Mouse (Mus musculus) kidney, postnatal 0 days (tissue): ENCODE data around the gene 1600002K03Rik. TPM values are rescaled to one million over a fixed set of nuclear protein-coding genes. Genes with fewer than 3 reads are reported as not detected.

Experiments
- ATAC-seq: fragments of 200-750 bp; cut with Nextera tagmentation; replicated peaks from 2 replicates; pipeline ENCODE4 v1.8.0; 2017; ENCODE audit warnings: low read depth, moderate number of reproducible peaks, moderate TSS enrichment, moderate library complexity; ENCODE audit not compliant: low FRiP score
- DNase-seq: peaks from one replicate; pipeline ENCODE4 v3.0.0-alpha.2; 2016; ENCODE audit warnings: low spot score
- H3K27ac ChIP-seq: fragments of 300-500 bp; sonication (generic); 2 replicates; pipeline ENCODE4 v1.5.1; 2014; ENCODE audit warnings: mild to moderate bottlenecking
- H3K27me3 ChIP-seq: fragments of 300-500 bp; sonication (generic); 2 replicates; pipeline ENCODE4 v1.6.1; 2014; ENCODE audit warnings: low read length, mixed read lengths; ENCODE audit not compliant: insufficient read depth
- H3K36me3 ChIP-seq: fragments of 300-500 bp; sonication (generic); 2 replicates; pipeline ENCODE4 v1.6.1; 2014; ENCODE audit warnings: low read length, mixed read lengths; ENCODE audit not compliant: insufficient read depth
- H3K4me1 ChIP-seq: fragments of 300-500 bp; sonication (generic); replicated peaks from 2 replicates; pipeline ENCODE4 v1.6.1; 2014; ENCODE audit warnings: antibody characterized with exemption, low read length, mixed read lengths; ENCODE audit not compliant: insufficient read depth
- H3K4me2 ChIP-seq: fragments of 300-500 bp; sonication (generic); 2 replicates; pipeline ENCODE4 v1.6.1; 2014; ENCODE audit warnings: mild to moderate bottlenecking, low read length, moderate library complexity, mixed read lengths
- H3K4me3 ChIP-seq: fragments of 300-500 bp; sonication (generic); replicated peaks from 2 replicates; pipeline ENCODE4 v1.5.1; 2014; ENCODE audit warnings: low read depth, low read length
- H3K9ac ChIP-seq: fragments of 300-500 bp; sonication (generic); 2 replicates; pipeline ENCODE4 v1.6.1; 2014; ENCODE audit warnings: low read depth, low read length
- H3K9me3 ChIP-seq: fragments of 300-500 bp; sonication (generic); replicated peaks from 2 replicates; pipeline ENCODE4 v1.6.1; 2016; ENCODE audit warnings: low read length, inconsistent platforms, mixed read lengths
- CTCF ChIP-seq: IDR thresholded peaks from 2 replicates; pipeline ENCODE4 v1.5.1; 2016; ENCODE audit warnings: antibody characterized with exemption, low read depth, mild to moderate bottlenecking, moderate library complexity
- WGBS: fragments of 180-500 bp; shearing (Covaris S2); extraction: QIAGEN DNeasy Blood & Tissue Kit; methylation state at CpG from one replicate; pipeline ENCODE4 v1.1.7; 2014; 5-methylcytosine and 5-hydroxymethylcytosine counted together
- polyA plus RNA-seq: library from polyadenylated mRNA; unstranded; fragments of >200 nt; fragmentation: Nextera tagmentation; extraction: Ambion mirVana; gene quantifications from 2 replicates; pipeline ENCODE4 v1.2.1, GENCODE M21; 2015

The 1600002K03Rik gene
- polyA plus RNA-seq, 1 experiment from 2014 or later: 11.0 TPM

DNA sequence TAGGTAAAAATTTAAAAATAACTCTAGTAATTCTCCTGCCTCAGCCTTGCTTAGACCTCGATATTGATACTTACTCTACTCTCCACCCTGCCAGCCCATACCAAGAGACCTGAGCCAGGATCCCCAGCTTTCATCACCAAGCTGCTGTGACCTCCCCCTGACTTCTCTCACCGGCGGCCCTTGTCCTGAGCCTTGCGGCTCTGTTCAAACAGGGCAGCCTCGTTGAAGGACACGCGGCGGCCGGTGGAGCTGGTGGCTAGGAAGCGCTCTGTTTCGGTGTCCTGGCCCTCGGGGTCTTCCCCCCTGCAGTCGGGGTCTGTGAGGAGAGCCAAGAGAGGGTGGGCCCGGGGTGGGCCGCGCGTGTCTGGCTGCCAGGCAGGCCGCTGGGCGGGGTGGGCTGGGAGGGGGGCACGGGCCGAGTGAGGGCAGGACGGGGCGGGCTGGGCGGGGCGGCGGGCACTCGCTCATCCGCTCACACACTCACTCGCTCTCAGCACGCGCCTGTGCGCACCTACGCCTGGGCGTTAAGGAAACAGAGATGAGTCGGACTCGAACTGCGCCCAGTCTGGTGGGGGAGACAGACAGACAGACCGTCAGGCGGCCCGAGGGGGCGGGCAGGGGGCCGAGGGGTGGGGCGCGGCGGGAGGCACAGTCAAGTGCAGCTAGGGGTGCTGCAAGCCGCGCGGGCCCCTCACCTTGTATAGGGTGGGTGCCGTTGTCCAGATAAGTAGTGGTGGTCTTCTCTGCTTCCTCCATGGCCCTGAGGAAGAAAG, 36.4 kb upstream of the 1600002K03Rik start:
- ATAC-seq (no peak), DNase-seq (no peak)
- peak overlapping the region; percentile 98 for H3K4me2 ChIP-seq
- H3K9me3 ChIP-seq: no peaks in the 10 kb centered on the region
- no peak overlapping the region for H3K9ac ChIP-seq
- no peaks in the 10 kb centered on the region for H3K36me3 ChIP-seq
- no peak for TF ChIP-seq CTCF
- peak overlapping the region; percentile 69; the same call in 1 of the 2 replicates for H3K4me3 ChIP-seq
- no peaks in the 10 kb centered on the region for H3K27me3 ChIP-seq
- 24% methylated on average over 40 of the region's 49 CpGs for WGBS
- peaks cover 23% of the 10 kb centered on the region; the same call in 1 of the 2 replicates for H3K4me1 ChIP-seq
- no peak overlapping the region for H3K27ac ChIP-seq

DNA sequence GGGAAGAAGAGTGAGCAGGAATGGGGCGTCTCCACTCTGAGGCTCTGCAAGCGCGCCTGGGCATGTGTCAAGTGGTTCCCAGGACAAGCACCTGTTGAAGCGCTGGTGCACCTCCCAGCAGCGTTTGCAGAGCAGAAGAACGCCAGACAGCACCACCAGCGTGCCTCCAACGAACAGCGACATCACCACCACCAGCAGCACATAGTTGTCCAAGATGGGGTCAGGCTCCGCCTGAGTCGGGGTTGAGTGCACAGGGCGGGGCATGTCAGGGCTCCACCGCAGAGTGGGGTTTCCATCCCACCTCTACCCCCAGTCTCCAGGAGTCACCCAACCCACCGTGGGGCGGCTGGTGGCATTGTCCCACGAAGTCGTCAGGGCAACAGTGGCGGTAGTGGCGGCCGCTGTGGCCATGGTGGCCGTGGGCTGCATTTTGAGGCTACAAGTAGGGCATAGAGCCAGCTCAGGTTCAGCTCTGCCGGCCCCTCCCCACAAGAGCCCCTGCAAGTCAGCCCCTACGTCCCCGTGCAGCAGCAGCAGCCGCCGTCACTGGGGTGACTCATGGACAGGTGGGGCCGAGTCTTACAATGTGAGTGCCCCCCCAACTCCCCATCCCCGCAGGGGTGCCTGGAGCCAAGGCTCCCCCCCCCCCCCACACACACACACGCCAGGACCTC, 35.7 kb upstream of the 1600002K03Rik start:
- Histone ChIP-seq H3K27me3 (no peaks in the 10 kb centered on the region), H3K4me1 (peaks cover 23% of the 10 kb centered on the region; the same call in 1 of the 2 replicates), H3K9ac (peak overlapping the region; percentile 23; the same call in 1 of the 2 replicates), H3K27ac (0 out of 2 replicates have a peak overlapping the region, but pooled peaks have one; percentile 25), H3K4me2 (peak overlapping the region; percentile 98), H3K4me3 (peak overlapping the region; percentile 69), H3K9me3 (no peaks in the 10 kb centered on the region), H3K36me3 (no peaks in the 10 kb centered on the region)
- TF ChIP-seq CTCF: no peak
- WGBS: 5% methylated on average over 28 of the region's 29 CpGs
- ATAC-seq: 0 out of 2 replicates have a peak, but pooled peaks have one; percentile 15
- no peak for DNase-seq

DNA sequence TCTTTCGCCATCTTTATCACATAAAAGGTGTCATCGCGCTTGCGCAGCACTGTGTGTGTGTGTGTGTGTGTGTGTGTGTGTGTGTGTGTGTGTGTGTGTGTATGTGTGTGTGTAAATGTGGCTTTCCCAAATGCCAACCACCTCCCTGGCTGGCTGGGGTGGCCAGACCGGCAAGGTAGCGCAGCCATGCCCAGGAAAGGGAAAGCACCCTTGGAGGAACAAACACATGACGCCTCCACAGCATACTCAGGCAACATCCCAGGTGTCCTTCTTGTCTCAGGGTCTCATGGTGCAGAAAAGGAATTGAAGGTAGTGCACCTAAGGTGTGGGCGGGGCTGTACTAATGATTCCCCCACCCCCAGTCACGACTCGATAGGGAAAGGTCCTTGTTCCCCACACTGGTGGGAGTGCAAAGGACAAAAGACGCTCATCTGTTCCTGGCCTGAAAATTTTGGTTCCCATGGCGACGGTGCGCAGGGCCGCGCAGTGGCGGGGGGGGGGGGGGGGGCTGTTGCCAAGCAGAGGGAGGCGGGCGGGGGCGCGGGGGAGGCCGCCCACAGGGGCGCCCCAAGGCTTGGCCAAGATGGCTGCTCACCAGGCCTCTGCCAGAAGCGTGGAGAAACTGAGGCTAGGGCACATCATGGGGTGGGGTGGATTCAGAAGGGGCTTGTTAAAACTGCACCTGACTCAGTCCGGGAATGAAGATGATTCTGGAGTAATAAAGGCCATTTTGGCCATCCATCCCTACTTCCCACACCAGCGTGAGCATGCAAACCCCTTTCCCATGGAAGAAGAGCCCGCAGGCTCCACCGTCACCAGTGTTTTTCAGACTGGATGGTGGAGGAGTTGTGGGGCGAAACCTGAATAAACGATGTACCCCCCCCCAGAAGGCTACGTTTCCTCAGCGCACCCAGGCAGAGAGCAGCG, 34.9 kb upstream of the 1600002K03Rik start:
- ATAC-seq (no peak), DNase-seq (no peak)
- Histone ChIP-seq H3K27me3 (no peaks in the 10 kb centered on the region), H3K4me2 (peak overlapping the region; percentile 98), H3K36me3 (no peaks in the 10 kb centered on the region), H3K27ac (peak overlapping the region; percentile 69), H3K9me3 (no peaks in the 10 kb centered on the region), H3K4me3 (peak overlapping the region; percentile 69), H3K4me1 (peaks cover 25% of the 10 kb centered on the region), H3K9ac (peak overlapping the region; percentile 78)
- TF ChIP-seq CTCF: no peak
- WGBS: 7% methylated on average over 27 of the region's 33 CpGs

DNA sequence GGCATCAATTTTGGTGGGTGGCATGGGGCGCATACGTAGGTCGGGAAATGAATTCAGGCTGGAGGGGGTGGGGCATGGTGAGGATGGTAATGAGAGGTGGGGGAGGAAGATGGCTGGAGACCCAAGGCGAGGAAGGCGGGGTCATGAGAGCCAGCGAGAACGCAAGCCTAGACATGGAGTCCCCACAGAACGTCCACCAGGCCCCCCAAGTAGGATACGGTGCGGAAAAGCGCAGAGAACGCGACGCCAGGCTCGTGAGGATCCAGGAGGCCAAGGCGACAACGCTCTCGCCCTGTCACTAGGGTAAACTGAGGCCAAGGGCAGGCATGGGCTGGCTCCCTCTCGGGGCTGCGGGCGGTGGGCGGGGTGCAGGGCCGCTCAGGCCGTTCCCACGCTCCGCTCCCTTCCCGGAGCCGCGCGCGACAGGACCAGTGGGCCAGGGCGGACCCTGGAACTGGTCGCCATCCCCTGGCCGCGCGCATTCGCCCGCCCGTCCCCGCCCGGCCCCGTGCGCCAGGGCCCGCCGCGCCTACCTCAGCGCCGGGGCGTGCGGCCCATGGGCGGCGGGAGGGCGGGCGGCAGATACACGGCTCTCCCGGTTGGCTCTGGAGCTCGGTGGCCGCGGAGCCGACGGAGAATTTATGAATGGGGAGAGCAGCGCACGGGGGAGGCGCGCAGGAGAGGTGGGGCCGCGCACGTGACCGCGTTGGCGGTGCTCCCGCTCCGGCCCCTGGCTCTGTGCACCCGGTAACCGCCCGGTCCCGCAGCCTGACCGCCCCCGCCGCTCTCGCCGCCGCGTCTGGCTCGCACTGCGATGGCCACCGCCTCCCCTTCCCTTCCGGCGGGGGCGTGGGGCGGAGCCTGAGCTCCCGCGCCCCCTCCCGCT, 33.9 kb upstream of the 1600002K03Rik start, which contains the start of gene Atp5d:
TSS of gene Atp5d (plus strand) at position 80 of the 886 bp plus-strand sequence.
- H3K4me2 ChIP-seq: peak within 1 kb of the TSS; percentile 98
- H3K27me3 ChIP-seq: no peaks in the 10 kb centered on the region
- peak within 1 kb of the TSS; percentile 69 for H3K27ac ChIP-seq
- peaks cover 26% of the 10 kb centered on the region for H3K4me1 ChIP-seq
- peaks cover 3% of the 10 kb centered on the region; the same call in 1 of the 2 replicates for H3K36me3 ChIP-seq
- H3K9ac ChIP-seq: peak within 1 kb of the TSS; percentile 78
- no peaks in the 10 kb centered on the region for H3K9me3 ChIP-seq
- DNase-seq (no peak), ATAC-seq (no peak)
- TF ChIP-seq CTCF: no peak
- H3K4me3 ChIP-seq: peak within 1 kb of the TSS; percentile 69
- under 1% methylated on average over 73 of the region's 94 CpGs for WGBS

DNA sequence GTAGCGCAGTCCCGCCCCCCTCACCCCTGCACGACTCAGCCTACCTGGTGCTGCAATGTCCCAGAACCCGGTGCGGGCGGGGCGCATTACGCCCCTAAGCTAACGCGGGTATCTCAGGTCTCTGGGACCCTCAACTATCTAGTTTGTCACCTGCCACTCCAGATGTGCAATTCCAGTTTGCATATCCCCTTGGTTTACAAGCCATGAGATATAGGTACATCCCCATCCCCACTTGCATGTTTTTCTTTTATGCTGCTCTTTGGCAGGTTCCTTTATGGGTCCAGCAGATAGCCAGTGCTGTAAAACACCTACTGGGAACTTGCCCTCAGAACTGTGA, 33.3 kb upstream of the 1600002K03Rik start:
- Histone ChIP-seq H3K4me3 (peak overlapping the region; percentile 69), H3K27me3 (no peaks in the 10 kb centered on the region), H3K27ac (peak overlapping the region; percentile 69; the same call in 1 of the 2 replicates), H3K9ac (peak overlapping the region; percentile 78), H3K4me1 (peaks cover 26% of the 10 kb centered on the region), H3K36me3 (peaks cover 9% of the 10 kb centered on the region), H3K4me2 (peak overlapping the region; percentile 98), H3K9me3 (no peaks in the 10 kb centered on the region)
- no peak for ATAC-seq
- WGBS: 3% methylated on average over 10 of the region's 10 CpGs
- DNase-seq: no peak
- no peak for TF ChIP-seq CTCF
